In genomic region chr2:134673604-134674003, GRCm38 (mm10) we compare ENCODE assay signal across 8 mouse cellular contexts. TPM values are rescaled to one million over a fixed set of nuclear protein-coding genes. Genes with fewer than 3 reads are reported as not detected.
DNase-seq lines count a peak whose midpoint lies in the region; ATAC-seq lines count a peak whose summit lies in the region.

No protein-coding gene starts in this region.

- no peak for ATAC-seq in frontal cortex, adult (ENCODE audit: low TSS enrichment)
- peak; percentile 88 for ATAC-seq in megakaryocyte-erythroid progenitor cell, adult 5-6 weeks (replicated peaks; ENCODE audit: low FRiP score, low TSS enrichment, poor library complexity, severe bottlenecking)

- peak; percentile 18 to 40 for DNase-seq in frontal cortex, postnatal 14 days (ENCODE audit: low spot score in 2 of 2)
- DNase-seq in urinary bladder, postnatal 36 days (ENCODE audit: low spot score in 2 of 2), result peak; percentile 6 to 17
- no peak for DNase-seq in urinary bladder, adult 2 months (ENCODE audit: low spot score)
- DNase-seq in cerebellum, postnatal 4 days (ENCODE audit: low spot score in 2 of 2), result peak; percentile 50 to 55
- DNase-seq in kidney, postnatal 10 days, result peak; percentile 69
- peak; percentile 19 to 53 for DNase-seq in thymus, postnatal 10 days (ENCODE audit: low spot score in 2 of 2)

RNA-seq across cellular contexts. Expression of gene Tmx4, which starts 29.7 kb away (rescaled TPM):
- polyA plus RNA-seq in urinary bladder, adult 2 months (2012; rRNA removed), result 8.7 and 12.0 TPM in 2 replicates
- 17.6 and 24.0 TPM in 2 replicates for total RNA-seq in megakaryocyte-erythroid progenitor cell, adult 5-6 weeks (2014; fragmentation: Nextera tagmentation)
- 34.2 and 53.8 TPM in 2 replicates for total RNA-seq in megakaryocyte-erythroid progenitor cell, adult 5-6 weeks (2017)
